Mouse (Mus musculus): ENCODE data around the gene Tbc1d2.

DNA sequence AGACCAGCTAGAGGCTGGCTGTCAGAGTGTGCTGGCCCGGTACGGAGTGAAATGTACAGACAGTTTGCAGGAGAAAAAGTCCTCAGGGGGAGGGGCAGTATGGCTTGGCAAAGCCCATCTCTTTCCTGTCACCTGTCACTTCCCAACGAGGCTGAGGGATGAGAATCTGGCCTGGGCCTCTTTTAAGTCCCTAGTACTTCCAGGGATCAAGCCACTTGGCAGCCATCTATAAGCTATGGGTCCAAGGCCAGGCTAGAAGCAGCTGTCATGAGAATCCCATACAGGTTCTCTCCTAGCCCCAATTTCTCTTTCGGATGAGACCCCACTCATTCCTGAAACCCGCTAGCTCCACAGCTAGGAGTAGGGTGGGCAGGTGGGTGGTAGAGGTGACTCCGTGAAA lies 53.6 kb downstream of the Tbc1d2 start:
- no peak for TF ChIP-seq CTCF (IDR thresholded peaks at IDR 0.05; ENCODE audit: low read depth, low read length)
- no peak for TF ChIP-seq POLR2A (IDR thresholded peaks at IDR 0.05; ENCODE audit: extremely low read depth, insufficient read depth, low read length)

Measured in liver, adult 2 months (tissue).